Mouse (Mus musculus) forebrain, embryonic 12.5 days (tissue): ENCODE measurements at regions not wholly inside any gene's neighbourhood (a gene's known extent, or its start where the extent isn't known, plus 50 kb on each side); places are given as distances from the start of the nearest gene placed in this dataset.
"Not testable (repeated sequence)": the region's sequence is repeated elsewhere in the genome, so short reads cannot be mapped to it uniquely, and the experiment has no call there.

Experiments
- ATAC-seq: fragments of 200-750 bp; cut with Nextera tagmentation; 2 replicates; pipeline ENCODE4 v1.8.0; 2017; ENCODE audit warnings: moderate TSS enrichment; ENCODE audit not compliant: low FRiP score
- H3K27ac ChIP-seq: fragments of 300-500 bp; sonication (generic); 2 replicates; pipeline ENCODE4 v1.5.1; 2016; ENCODE audit warnings: mild to moderate bottlenecking
- H3K27me3 ChIP-seq: fragments of 300-500 bp; sonication (generic); 2 replicates; pipeline ENCODE4 v1.6.1; 2016; ENCODE audit warnings: mild to moderate bottlenecking
- H3K36me3 ChIP-seq: fragments of 300-500 bp; sonication (generic); replicated peaks from 2 replicates; pipeline ENCODE4 v1.6.1; 2016; ENCODE audit warnings: mild to moderate bottlenecking
- H3K4me1 ChIP-seq: fragments of 300-500 bp; sonication (generic); 2 replicates; pipeline ENCODE4 v1.6.1; 2016
- H3K4me2 ChIP-seq: fragments of 300-500 bp; sonication (generic); 2 replicates; pipeline ENCODE4 v1.6.1; 2016; ENCODE audit warnings: mild to moderate bottlenecking, moderate library complexity
- H3K4me3 ChIP-seq: fragments of 300-500 bp; sonication (generic); replicated peaks from 2 replicates; pipeline ENCODE4 v1.5.1; 2016; ENCODE audit warnings: mild to moderate bottlenecking
- H3K9ac ChIP-seq: fragments of 300-500 bp; sonication (generic); 2 replicates; pipeline ENCODE4 v1.6.1; 2016; ENCODE audit warnings: mild to moderate bottlenecking
- H3K9me3 ChIP-seq: fragments of 300-500 bp; sonication (generic); 2 replicates; pipeline ENCODE4 v1.6.1; 2016
- WGBS: fragments of 180-500 bp; shearing (Covaris S2); methylation state at CpG from one replicate; pipeline ENCODE4 v1.1.7; 2016; 5-methylcytosine and 5-hydroxymethylcytosine counted together

- H3K4me3 ChIP-seq, result no peak overlapping the region
- H3K4me1 ChIP-seq, result no peaks in the 10 kb centered on the region
- H3K27me3 ChIP-seq, result no peaks in the 10 kb centered on the region
- 59% methylated on average over 5 of the region's 5 CpGs for WGBS
- no peak overlapping the region for H3K27ac ChIP-seq
- 0 out of 2 replicates have a peak, but pooled peaks cover 4% of the 10 kb centered on the region for H3K9me3 ChIP-seq
- ATAC-seq, result no peak
- no peak overlapping the region for H3K4me2 ChIP-seq
- no peak overlapping the region for H3K9ac ChIP-seq
- H3K36me3 ChIP-seq, result no peaks in the 10 kb centered on the region
Measured at GRCm38 (mm10) chr4:22914886-22915285, 426.7 kb upstream of the Pou3f2 start.

GRCm38 (mm10) chr4:22892694-22893046 lies 404.5 kb upstream of the Pou3f2 start:
- no peak for ATAC-seq
- no peak overlapping the region for H3K27ac ChIP-seq
- no peaks in the 10 kb centered on the region for H3K9me3 ChIP-seq
- H3K4me3 ChIP-seq, result no peak overlapping the region
- 93% methylated on average over 4 of the region's 4 CpGs for WGBS
- H3K36me3 ChIP-seq, result no peaks in the 10 kb centered on the region
- no peak overlapping the region for H3K4me2 ChIP-seq
- no peak overlapping the region for H3K9ac ChIP-seq
- peaks cover 5% of the 10 kb centered on the region for H3K4me1 ChIP-seq
- no peaks in the 10 kb centered on the region for H3K27me3 ChIP-seq

GRCm38 (mm10) chr4:22891974-22892693 lies 404.0 kb upstream of the Pou3f2 start:
- 45% methylated on average over 3 of the region's 3 CpGs for WGBS
- peak; percentile 58; the same call in 1 of the 2 replicates for ATAC-seq
- Histone ChIP-seq H3K4me2 (no peak overlapping the region), H3K4me1 (peaks cover 5% of the 10 kb centered on the region), H3K4me3 (no peak overlapping the region), H3K27me3 (no peaks in the 10 kb centered on the region), H3K9me3 (no peaks in the 10 kb centered on the region), H3K9ac (no peak overlapping the region), H3K27ac (no peak overlapping the region), H3K36me3 (no peaks in the 10 kb centered on the region)

GRCm38 (mm10) chr4:22880692-22881091 lies 392.5 kb upstream of the Pou3f2 start:
- no peaks in the 10 kb centered on the region for H3K27me3 ChIP-seq
- no peak overlapping the region for H3K4me3 ChIP-seq
- no peak overlapping the region for H3K4me2 ChIP-seq
- peaks cover 14% of the 10 kb centered on the region for H3K4me1 ChIP-seq
- no peak for ATAC-seq
- H3K36me3 ChIP-seq, result no peaks in the 10 kb centered on the region
- no peak overlapping the region for H3K9ac ChIP-seq
- 5% methylated on average over 7 of the region's 7 CpGs for WGBS
- H3K27ac ChIP-seq, result no peak overlapping the region
- H3K9me3 ChIP-seq, result no peaks in the 10 kb centered on the region

DNA sequence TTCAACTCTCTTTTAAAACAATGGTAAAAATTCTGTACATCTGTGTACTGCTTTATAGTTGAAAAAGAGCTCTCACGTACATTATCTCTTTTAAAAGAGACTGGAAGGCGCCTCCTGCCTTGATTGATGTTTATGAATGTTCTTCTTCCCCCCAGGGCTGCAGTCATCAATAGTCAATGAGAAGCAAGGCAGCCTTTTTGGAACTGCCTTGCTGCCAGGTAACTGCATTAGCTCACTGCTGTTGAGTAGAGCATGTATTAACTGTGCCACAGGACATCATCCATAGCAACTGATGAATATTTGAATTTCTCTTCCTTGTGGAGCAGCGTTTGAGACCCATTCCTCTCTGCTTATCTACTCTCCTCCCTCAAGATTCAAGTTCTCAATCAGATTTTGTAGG lies 387.2 kb upstream of the Pou3f2 start:
- H3K4me2 ChIP-seq, result no peak overlapping the region
- H3K27ac ChIP-seq, result no peak overlapping the region
- no peaks in the 10 kb centered on the region for H3K36me3 ChIP-seq
- peaks cover 2% of the 10 kb centered on the region for H3K4me1 ChIP-seq
- WGBS, result 81% methylated on average over 3 of the region's 3 CpGs
- no peaks in the 10 kb centered on the region for H3K9me3 ChIP-seq
- H3K27me3 ChIP-seq, result no peaks in the 10 kb centered on the region
- H3K9ac ChIP-seq, result no peak overlapping the region
- no peak for ATAC-seq
- no peak overlapping the region for H3K4me3 ChIP-seq

- WGBS, result 14% methylated on average over 7 of the region's 7 CpGs
- Histone ChIP-seq H3K4me3 (peak overlapping the region; percentile 19), H3K36me3 (no peaks in the 10 kb centered on the region), H3K9me3 (no peaks in the 10 kb centered on the region), H3K9ac (no peak overlapping the region), H3K4me2 (peak overlapping the region; percentile 49), H3K27me3 (no peaks in the 10 kb centered on the region), H3K4me1 (peaks cover 26% of the 10 kb centered on the region), H3K27ac (peak overlapping the region; percentile 86)
- ATAC-seq, result no peak; the same call in 1 of the 2 replicates
Measured at GRCm38 (mm10) chr4:22836124-22836445, 347.9 kb upstream of the Pou3f2 start.

DNA sequence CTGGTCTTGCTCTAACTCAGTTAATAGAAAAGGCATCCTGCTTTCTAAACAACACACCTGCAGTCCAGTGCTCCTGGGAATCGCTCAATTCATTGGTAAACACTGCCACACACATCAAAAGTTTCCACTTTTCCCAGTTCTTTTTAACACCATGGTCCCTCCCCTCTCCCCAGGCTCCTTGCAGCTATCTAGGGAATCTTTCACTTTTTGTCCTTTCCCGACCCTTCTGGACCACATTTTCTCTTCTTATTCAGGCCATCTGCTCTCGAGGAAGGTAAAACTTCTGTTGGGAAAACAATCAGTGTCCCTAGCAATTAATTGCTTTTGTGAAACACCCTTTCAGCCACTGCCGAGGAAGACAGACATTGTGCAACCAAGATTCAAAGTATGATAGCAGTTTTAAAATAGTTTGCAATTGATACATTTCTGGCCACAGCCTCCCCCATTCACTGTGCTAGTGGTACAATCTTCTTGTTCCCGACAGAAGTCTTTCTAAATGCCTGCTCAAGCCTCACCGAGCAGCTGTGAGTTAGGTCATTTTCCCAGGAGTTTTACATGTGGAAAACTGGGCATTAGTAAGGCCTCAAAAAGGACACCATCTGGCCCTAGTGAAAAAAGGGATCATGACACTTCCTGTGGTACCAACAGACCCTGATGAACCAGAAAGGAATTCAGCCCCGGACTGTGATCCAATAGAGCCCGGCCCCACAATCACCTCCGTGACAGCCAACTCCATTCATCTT lies 347.4 kb upstream of the Pou3f2 start:
- ATAC-seq, result peak; percentile 83

GRCm38 (mm10) chr4:22833851-22834440 lies 345.8 kb upstream of the Pou3f2 start:
- H3K4me1 ChIP-seq, result peaks cover 26% of the 10 kb centered on the region
- 15% methylated on average over 1 of the region's 1 CpGs for WGBS
- no peak for ATAC-seq
- no peaks in the 10 kb centered on the region for H3K36me3 ChIP-seq
- H3K4me3 ChIP-seq, result no peak overlapping the region
- H3K9ac ChIP-seq, result no peak overlapping the region
- no peak overlapping the region for H3K4me2 ChIP-seq
- no peaks in the 10 kb centered on the region for H3K9me3 ChIP-seq
- 0 out of 2 replicates have a peak overlapping the region, but pooled peaks have one; percentile 8 for H3K27ac ChIP-seq
- no peaks in the 10 kb centered on the region for H3K27me3 ChIP-seq

More for the DNA sequence above, 347.4 kb upstream of the Pou3f2 start:
- Histone ChIP-seq H3K27me3 (no peaks in the 10 kb centered on the region), H3K4me2 (peak overlapping the region; percentile 49), H3K9me3 (no peaks in the 10 kb centered on the region), H3K9ac (no peak overlapping the region), H3K27ac (peak overlapping the region; percentile 86), H3K4me3 (peak overlapping the region; percentile 19), H3K4me1 (peaks cover 26% of the 10 kb centered on the region), H3K36me3 (no peaks in the 10 kb centered on the region)
- under 1% methylated on average over 9 of the region's 9 CpGs for WGBS

- no peaks in the 10 kb centered on the region for H3K4me1 ChIP-seq
- ATAC-seq, result 0 out of 2 replicates have a peak, but pooled peaks have one; percentile 36
- no peaks in the 10 kb centered on the region for H3K27me3 ChIP-seq
- no peaks in the 10 kb centered on the region for H3K36me3 ChIP-seq
- WGBS, result 32% methylated on average over 3 of the region's 3 CpGs
- H3K9ac ChIP-seq, result no peak overlapping the region
- H3K27ac ChIP-seq, result no peak overlapping the region
- H3K9me3 ChIP-seq, result no peaks in the 10 kb centered on the region
- H3K4me3 ChIP-seq, result no peak overlapping the region
- no peak overlapping the region for H3K4me2 ChIP-seq
Measured at GRCm38 (mm10) chr4:22803665-22804064, 315.5 kb upstream of the Pou3f2 start.

- Histone ChIP-seq H3K4me2 (no peak overlapping the region), H3K4me1 (no peaks in the 10 kb centered on the region), H3K27me3 (no peaks in the 10 kb centered on the region), H3K36me3 (no peaks in the 10 kb centered on the region), H3K9me3 (no peaks in the 10 kb centered on the region), H3K27ac (no peak overlapping the region), H3K9ac (no peak overlapping the region), H3K4me3 (no peak overlapping the region)
- 72% methylated on average over 1 of the region's 1 CpGs for WGBS
- ATAC-seq, result no peak
Measured at GRCm38 (mm10) chr4:22792826-22793225, 304.7 kb upstream of the Pou3f2 start.

GRCm38 (mm10) chr4:22787866-22788265 lies 299.7 kb upstream of the Pou3f2 start:
- H3K4me2 ChIP-seq, result no peak overlapping the region

GRCm38 (mm10) chr4:22763026-22763425 lies 274.9 kb upstream of the Pou3f2 start:
- WGBS, result 94% methylated on average over 4 of the region's 4 CpGs
- not testable (repeated sequence) for H3K4me3 ChIP-seq, H3K4me2 ChIP-seq, H3K4me1 ChIP-seq, H3K27ac ChIP-seq, ATAC-seq, H3K36me3 ChIP-seq, H3K9ac ChIP-seq, H3K9me3 ChIP-seq, H3K27me3 ChIP-seq

More at GRCm38 (mm10) chr4:22787866-22788265, 299.7 kb upstream of the Pou3f2 start:
- Histone ChIP-seq H3K36me3 (no peaks in the 10 kb centered on the region), H3K9me3 (no peaks in the 10 kb centered on the region), H3K4me3 (no peak overlapping the region), H3K4me1 (no peaks in the 10 kb centered on the region), H3K9ac (no peak overlapping the region), H3K27me3 (no peaks in the 10 kb centered on the region), H3K27ac (no peak overlapping the region)
- 0 out of 2 replicates have a peak, but pooled peaks have one; percentile 20 for ATAC-seq
- WGBS, result 42% methylated on average over 3 of the region's 3 CpGs
